Mouse (Mus musculus) brain, embryonic 18.5 days (tissue): ENCODE results near the gene Vps29.

ENCODE experiments used
- DNase-seq: peaks from one replicate; pipeline ENCODE4 v3.0.0-alpha.2; 2012; ENCODE audit warnings: low read depth, low spot score

Gene Vps29

GRCm38 (mm10) chr5:122399871-122400270 is 45.7 kb downstream of the Vps29 start:
- no peak for DNase-seq

- DNase-seq: no peak
Measured at GRCm38 (mm10) chr5:122400628-122401302, 46.6 kb downstream of the Vps29 start.

GRCm38 (mm10) chr5:122401303-122401640 is 47.1 kb downstream of the Vps29 start:
- no peak for DNase-seq

- DNase-seq: no peak
Measured at GRCm38 (mm10) chr5:122402160-122402559, 48.0 kb downstream of the Vps29 start.

GRCm38 (mm10) chr5:122402772-122403171 is 48.6 kb downstream of the Vps29 start:
- no peak for DNase-seq

- DNase-seq: no peak
Measured at GRCm38 (mm10) chr5:122403362-122403761, 49.2 kb downstream of the Vps29 start.

- no peak for DNase-seq
Measured at GRCm38 (mm10) chr5:122405537-122405936, 51.4 kb downstream of the Vps29 start.

GRCm38 (mm10) chr5:122409692-122410645 is 55.8 kb downstream of the Vps29 start:
- DNase-seq: no peak

- DNase-seq: no peak
Measured at GRCm38 (mm10) chr5:122411892-122412291, 57.7 kb downstream of the Vps29 start.

- DNase-seq: no peak
Measured at GRCm38 (mm10) chr5:122412826-122413225, 58.7 kb downstream of the Vps29 start.

- no peak for DNase-seq
Measured at GRCm38 (mm10) chr5:122414351-122414750, 60.2 kb downstream of the Vps29 start.
